Mouse (Mus musculus) kidney, adult 2 months (tissue): ENCODE data around the gene Sod2. TPM values are rescaled to one million over a fixed set of nuclear protein-coding genes. Genes with fewer than 3 reads are reported as not detected.

Experiments
- polyA plus RNA-seq: library from polyadenylated mRNA; depleted of rRNA; stranded (reverse); fragments of >200 nt; gene quantifications from 2 replicates; pipeline ENCODE4 v1.2.3, GENCODE M21; 2012; rRNA removed

Sod2 gene
- polyA plus RNA-seq, 1 experiment = 731 TPM

Other genes with a start within 250 kb of the Sod2 start
- gene Igf2r, start 237.2 kb upstream of the Sod2 start, polyA plus RNA-seq = 24.8 and 27.0 TPM in 2 replicates
- gene Mas1, start 138.7 kb upstream of the Sod2 start, polyA plus RNA-seq = 0.48 and 1.4 TPM in 2 replicates
- gene Mrgprh, start 130.8 kb upstream of the Sod2 start, polyA plus RNA-seq = 0.31 and 0.52 TPM in 2 replicates
- gene Pnldc1, start 96.6 kb upstream of the Sod2 start, polyA plus RNA-seq = 1.7 and 2.1 TPM in 2 replicates
- 51.8 and 78.4 TPM in 2 replicates for gene Tcp1, start 91.1 kb upstream of the Sod2 start, polyA plus RNA-seq
- 46.1 and 48.9 TPM in 2 replicates for gene Mrpl18, start 90.5 kb upstream of the Sod2 start, polyA plus RNA-seq
- 8.4 and 10.3 TPM in 2 replicates for gene Acat3, start 66.2 kb upstream of the Sod2 start, polyA plus RNA-seq
- gene Acat2, start 46.1 kb upstream of the Sod2 start, polyA plus RNA-seq = 44.3 and 54.3 TPM in 2 replicates
- gene Wtap, start 12.7 kb upstream of the Sod2 start, polyA plus RNA-seq = 17.3 and 23.9 TPM in 2 replicates
- 0.11 and 0.22 TPM in 2 replicates for gene Gpr31b, start 45.5 kb downstream of the Sod2 start, polyA plus RNA-seq
- 0.14 and 0.42 TPM in 2 replicates for gene Tcp10b, start 54.3 kb downstream of the Sod2 start, polyA plus RNA-seq
- gene Unc93a, start 125.0 kb downstream of the Sod2 start, polyA plus RNA-seq = 0.04 TPM in 1 of 2 replicates, not detected in the other
- gene Smok2a, start 214.3 kb downstream of the Sod2 start, polyA plus RNA-seq = not detected in 2 replicates
- gene Smok2b, start 223.4 kb downstream of the Sod2 start, polyA plus RNA-seq = not detected in 2 replicates